Mouse (Mus musculus) liver (tissue): ENCODE results near the gene Abcf2.

Experiments used
- DNase-seq: peaks from one replicate; pipeline ENCODE4 v3.0.0-alpha.2; 2020; ENCODE audit warnings: mixed read lengths

Gene Abcf2

DNA sequence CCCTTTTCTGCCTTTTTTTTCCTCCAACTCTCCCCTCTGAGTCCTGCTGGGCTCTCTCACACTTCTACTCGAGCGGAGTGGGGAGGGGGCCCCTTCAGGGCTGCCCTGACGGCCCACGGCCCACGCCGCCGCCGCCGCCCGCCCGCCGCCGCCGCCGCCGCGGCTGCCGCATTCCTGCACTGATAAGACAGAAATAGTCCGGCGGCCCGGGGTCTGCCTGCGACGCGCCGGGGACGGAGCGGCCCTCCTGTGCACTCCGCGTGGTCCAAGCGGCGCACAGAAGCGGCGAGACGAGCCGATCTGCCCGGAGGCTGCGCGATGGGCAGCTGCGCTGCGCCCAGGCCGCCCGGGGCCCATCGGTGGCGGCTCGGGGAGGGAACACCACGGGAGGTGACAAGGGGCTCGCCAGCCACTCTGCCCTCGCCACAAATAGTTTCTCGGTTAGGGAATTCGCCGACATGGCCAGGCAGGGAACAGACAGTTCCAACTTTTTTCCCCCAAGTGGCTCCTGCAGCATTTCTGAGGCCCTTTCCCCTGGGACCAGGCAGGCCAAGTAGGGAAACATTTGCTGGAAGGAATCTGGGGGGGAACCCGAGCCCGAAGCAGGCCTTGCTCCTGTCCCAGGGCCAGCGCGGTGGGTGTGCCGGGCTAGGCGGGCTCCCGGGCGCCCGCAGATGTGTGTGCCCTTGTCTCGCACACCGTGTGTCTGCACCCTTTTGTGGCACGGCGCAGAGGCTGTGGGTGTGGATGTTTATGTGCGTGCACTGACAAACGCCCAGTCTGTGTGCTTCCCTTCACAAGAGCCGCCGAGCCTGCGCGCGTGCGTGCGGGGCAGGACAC lies 24.9 kb upstream of the Abcf2 start:
- peak; percentile 56 for DNase-seq

DNA sequence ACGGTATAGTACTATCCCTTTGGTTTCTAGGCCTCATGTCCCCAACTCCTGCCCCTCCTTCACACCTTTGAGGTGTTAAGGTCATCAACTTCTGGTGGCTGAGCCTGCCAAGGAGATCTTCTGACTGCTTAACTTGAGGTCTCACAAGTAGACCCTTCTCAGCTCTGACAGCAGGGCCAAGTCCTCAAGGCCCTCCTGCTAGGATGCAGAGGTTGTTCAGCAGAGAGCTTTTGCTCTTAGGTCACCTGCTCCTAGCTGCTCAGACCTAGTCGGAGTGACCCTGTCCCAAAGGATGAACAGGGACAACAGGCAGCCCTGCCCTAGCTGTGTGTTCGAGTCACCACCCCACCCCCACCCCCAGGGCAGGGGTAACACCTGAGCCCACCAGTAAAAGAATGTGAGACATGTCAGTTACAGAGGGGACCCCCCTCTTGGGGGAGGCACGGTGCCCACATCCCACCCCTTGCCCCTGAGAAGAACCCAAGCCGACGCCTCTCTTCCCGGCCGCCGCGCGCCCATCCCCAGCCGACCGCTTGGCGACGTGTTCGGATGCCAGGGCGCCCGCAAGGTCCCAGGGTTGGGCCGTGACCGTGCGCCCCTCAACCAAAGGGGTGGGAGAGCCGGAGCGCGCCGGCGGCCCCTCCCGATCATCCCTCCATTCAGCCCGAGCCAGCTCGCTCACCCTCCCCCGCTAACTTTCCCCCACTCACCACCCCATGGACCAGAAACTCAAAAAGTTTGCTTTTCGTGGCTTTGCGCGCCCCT lies 24.0 kb upstream of the Abcf2 start:
- DNase-seq: no peak

DNA sequence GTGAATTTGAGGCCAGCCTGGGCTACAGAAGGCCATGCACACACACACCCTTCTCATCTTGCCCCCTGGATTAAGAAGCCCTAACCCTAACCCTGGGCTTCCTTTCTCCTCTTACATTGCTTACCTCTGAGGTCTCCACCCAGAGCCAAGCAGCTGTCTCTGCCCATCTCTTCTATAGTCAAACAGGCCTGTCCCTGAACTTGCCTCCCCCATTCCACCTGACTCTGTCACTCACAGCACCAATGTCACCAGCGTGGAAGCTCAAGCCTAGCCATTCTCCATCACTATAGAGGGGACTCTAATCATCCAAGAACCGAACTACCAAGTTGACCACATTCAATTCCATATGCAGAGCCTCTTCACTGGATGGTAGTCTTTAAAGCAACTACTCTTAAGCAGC lies 23.0 kb upstream of the Abcf2 start:
- no peak for DNase-seq

DNA sequence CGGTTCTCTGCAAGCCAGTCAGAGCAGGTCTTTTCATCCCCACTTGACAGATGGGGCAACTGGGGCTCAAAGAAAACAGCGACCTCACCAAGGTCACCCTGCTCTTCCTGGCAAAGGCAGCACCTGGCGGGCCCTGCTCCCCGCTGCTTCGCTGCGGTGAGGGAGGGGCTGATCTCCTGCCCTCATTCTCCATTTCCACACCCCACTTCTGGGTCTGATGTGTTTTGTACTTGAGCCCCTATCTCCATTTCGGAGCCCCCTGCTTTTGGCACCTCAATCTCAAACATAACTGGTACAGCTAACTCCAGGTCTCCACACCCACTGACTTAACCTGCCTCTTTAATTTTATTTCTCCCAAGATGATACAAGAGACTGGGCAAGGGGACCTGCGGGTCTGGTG lies 21.9 kb upstream of the Abcf2 start:
- DNase-seq: no peak

DNA sequence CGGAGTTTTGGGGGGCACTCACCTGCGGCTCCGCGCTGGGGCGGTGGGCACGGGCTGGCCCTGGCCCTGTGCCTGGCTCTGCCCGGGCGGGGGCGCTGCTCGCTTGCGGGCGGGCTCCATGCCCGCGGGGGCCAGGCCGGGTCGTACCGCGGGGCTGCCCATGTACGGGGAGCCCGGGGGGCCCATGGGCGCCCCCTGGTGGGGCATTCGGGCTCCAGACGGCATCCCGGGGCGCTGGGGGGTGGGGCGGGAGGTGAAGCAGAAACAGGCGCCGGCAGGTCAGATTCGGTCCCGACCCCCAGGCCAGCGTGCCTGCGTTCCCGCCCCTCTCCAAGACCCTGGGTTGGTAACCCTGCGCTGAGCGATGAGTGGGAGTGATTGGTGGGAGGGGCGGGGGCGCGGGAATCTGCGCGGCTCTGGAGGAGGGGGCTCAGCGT lies 21.3 kb upstream of the Abcf2 start:
- peak; percentile 51 for DNase-seq

DNA sequence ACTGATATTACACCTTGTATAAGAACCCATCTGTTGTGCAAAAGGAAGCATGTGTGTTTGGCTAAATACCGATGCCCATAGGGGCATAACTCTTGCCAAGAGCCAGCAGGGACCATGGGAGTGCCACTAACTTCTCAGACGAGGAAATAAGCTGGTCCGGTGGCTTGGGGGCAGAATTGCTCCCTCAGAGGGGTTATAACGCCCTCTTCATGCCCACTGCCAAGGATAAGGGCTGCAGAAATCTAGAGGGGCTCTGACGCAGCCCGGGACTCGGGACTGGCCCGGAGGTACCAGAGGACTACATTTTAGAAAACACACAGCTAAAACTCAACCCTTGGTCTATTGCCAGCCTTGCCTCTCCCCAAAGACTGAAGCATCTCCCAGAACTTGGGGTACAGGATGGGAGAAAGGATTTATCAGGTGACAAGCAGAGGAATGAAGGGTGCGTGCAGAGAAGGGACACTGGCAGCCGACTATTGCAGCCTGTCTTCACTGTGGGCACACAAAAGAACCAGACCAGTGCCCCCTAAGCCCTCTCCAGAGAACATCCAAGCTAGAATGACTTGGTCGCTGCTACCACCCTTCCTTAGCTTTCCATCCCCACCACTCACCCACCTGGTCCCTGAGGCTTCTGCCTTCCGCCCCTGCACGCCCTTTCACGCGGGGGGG lies 20.8 kb upstream of the Abcf2 start:
- DNase-seq: no peak

DNA sequence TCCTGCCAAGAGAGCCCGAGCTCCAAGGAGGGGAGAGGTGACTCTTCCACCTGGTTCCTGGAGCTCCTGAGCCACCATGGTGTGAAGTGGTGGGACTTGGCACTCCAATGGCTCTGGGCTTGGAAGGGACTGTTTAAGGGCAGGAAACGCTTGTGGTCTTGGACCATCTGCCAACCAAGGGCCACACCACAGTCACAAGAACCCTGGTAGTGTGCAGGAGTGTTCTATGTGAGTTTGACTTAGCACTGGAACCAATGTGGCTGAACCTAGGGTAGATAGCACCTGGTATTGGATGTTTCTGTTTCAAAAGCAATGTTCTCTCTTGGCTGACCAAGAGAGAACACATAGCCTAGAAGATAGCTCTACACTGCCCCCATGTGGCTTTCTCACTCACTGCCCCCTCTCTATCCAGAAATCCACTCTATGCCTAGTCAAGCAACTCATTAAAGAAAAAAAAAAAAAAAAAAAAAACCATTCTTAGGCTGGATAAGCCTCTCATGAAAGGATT lies 20.0 kb upstream of the Abcf2 start:
- peak; percentile 69 for DNase-seq

DNA sequence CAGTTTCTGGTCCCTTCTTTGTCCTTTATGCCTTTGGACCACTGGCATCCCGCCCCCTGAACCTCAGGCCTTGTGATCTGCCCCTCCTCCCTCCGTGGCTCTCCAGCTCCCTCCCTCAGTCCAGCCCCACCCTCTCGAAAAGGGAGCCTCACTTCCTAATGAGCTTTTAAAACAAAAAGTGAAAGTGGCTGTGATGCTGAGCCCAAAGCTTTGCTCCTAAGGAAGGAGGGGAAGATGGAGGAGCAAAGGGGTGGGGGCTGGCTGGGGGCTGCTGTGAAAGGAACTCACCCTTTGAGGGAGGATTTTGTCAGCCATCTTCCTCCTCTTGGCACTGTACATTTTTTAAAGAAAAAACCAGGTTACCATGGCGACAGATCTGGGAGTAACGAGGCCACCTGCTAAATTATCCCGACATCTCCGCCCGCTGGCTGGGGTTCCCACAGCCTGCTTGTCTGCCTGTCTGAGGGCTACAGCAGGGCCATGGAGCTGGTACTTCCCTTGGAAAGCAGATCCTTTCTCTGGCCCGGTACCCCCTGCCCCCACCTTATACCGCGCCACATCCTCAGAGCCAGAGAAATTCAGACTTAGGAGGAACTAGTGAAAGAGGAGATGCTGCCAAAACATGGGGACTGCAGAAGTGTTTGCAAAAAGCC lies 19.4 kb upstream of the Abcf2 start:
- DNase-seq: no peak

DNA sequence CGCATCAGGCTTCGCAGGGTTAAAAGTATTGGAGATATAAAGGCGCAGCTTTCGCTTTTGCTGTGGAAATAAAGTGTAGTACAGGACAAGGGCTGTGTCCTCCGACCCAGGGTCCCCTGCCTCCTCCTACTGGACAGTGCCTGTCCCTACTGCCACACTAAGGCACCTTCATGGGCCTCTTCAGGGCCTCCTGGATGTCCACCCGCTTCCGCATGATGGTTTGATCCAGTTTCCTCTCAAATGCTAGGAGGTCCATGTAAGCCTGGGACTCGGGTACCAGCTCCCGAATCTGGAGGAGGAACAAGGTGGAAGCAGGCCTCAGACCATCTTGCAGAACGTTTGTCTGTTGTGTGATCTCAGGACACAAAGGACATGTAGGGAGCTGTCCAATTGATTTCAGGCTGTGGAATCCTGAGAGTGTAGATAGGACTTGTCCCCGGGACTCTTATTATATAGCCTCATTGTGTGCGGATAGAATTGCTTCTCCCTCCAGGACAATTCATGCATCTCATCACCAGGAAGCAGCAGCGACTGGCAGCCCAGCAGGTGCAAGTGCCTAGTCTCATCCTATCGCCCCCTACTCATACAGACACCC lies 18.6 kb upstream of the Abcf2 start:
- no peak for DNase-seq

DNA sequence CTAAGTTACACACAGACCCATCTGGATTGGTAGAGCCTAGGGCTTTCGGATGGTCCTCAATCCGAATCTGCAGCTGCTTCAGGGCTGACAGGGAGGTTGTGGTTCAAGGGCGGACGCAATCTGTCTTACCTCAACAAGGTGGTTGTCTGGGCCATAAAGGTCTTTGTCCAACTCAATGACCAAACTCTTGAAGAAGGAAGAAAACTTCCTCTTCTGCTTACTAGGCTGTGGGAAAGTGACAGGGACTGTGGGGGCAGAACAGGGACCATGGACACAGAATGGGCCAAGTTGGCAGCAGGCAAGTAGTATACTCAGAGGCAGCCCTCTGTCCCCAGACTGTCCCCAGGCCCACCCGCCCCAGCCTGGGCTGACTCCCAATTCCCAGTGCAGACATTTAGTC lies 18.0 kb upstream of the Abcf2 start:
- DNase-seq: no peak

DNA sequence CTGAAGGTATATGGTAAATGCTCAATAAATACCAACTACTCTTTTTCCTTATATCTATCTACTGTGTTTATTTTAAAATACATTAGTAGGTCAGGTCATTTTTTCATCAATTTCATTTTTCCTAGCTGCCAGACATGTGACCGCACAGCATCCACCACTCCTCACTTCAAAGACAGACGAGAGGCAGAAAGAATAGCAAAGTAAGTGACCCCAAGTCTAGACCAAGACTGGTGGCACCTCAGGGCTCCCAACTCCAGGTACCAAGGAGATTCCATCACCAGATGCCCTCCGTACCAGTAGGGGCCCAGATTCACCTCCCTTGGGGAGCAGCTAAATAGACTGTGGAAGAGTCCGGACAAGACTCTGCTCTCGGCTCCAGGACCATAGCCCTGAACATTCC lies 17.1 kb upstream of the Abcf2 start:
- DNase-seq: no peak

DNA sequence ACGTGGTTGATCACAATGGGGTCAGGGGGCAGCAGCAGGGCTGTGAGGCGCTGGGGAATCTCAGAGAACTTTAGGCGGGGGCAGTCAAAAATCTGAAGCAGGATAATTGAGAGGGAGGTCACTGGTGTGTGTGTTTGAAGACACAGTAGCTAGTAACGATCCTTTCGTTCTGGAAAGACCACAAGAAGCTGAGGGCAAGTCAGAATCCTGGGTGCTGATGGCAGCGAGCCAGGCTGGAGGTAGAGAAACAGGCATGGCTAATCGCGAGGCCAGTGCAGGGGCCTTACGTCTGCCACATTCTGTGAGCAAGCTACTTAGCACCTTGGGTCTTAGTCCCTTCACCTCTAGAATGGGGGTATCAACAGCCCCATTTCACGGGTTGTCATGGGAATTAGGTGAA lies 16.7 kb upstream of the Abcf2 start:
- no peak for DNase-seq

DNA sequence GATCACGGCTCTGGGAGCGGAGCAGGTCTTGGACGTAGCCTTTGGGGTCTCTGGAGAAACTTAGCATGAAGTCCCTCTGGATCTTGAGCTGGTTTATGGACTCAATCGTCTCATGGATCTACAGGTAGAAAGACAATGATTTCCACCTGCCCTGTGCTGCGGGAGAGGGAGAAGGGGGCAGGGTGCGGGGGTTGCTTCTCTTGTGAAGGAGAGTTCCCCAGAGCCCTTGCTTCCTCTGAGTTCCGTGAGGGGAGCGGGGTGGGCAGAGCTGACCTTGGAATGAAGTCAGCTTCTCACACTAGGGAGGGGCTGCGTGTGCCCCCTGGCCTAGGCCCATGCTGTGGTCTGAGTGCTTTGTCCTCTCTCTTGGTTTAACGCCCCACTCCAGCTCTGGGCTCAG lies 16.0 kb upstream of the Abcf2 start:
- no peak for DNase-seq

DNA sequence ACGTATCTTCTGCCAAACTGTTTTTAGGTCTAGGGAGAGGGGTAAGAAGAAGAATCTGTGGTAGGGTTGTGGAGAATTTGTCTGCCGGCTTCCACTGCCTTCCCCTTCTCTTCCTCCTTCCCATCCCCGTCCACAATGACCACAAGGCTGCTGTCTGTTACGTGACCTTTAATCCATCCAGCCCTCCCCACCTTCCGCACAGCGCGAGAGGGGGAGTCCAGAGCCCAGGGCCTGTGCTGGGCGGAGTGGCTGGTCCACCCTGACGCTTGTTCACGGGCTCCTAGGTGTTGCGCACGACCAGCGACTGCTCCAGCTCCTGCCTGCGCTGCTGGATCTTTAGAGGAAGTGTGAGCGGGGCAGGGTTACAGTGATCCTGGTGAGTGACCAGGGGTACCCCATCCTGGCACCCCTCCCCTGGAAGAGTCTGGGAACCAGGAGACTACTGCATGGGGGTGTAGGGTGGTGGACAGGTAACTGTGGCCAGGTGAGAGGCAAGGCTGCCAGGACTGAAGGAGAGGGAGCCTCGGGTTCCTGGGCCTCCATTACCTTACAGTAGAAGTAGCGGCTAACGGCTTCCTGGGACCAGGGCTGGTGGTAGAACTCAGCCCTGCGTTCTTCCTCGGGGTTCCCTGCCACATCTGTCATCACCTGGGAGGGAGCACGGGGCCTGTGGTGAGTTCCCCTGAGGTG lies 15.3 kb upstream of the Abcf2 start:
- peak; percentile 26 for DNase-seq

DNA sequence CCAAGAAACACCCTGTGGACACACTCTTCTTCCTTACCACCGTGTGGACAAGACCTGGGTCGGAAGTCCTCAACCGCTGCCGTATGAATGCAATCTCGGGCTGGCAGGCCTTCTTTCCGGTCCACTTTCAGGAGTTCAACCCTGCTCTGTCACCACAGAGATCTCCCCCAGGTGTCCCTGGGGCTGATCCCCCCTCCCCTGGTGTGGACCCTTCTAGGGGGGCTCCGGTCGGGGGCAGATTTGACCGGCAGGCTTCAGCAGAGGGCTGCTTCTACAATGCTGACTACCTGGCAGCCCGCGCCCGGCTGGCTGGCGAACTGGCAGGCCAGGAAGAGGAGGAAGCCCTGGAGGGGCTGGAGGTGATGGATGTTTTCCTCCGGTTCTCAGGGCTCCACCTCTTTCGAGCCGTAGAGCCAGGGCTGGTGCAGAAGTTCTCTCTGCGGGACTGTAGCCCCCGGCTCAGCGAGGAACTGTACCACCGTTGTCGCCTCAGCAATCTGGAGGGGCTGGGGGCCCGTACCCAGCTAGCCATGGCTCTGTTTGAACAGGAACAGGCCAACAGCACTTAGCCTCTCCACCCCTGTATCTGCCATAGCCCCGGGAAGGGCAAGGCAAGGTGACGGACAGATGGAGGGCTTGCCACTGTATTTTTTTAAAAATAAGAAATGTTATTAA lies 14.7 kb upstream of the Abcf2 start:
- no peak for DNase-seq

DNA sequence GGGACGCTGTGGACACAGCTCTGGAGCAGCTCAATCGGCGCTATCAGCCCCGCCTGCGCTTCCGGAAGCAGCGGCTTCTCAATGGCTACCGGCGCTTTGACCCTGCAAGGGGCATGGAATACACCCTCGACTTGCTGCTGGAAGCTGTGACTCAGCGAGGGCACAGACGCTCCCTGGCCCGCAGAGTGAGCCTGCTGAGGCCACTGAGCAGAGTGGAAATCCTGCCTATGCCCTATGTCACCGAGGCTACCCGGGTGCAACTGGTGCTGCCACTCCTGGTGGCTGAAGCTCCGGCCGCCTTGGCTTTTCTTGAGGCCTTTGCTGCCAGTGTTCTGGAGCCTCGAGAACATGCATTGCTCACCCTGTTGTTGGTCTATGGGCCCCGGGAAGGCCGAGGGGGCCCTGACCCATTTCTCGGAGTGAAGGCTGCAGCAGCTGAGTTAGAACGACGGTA lies 14.0 kb upstream of the Abcf2 start:
- peak; percentile 55 for DNase-seq

DNA sequence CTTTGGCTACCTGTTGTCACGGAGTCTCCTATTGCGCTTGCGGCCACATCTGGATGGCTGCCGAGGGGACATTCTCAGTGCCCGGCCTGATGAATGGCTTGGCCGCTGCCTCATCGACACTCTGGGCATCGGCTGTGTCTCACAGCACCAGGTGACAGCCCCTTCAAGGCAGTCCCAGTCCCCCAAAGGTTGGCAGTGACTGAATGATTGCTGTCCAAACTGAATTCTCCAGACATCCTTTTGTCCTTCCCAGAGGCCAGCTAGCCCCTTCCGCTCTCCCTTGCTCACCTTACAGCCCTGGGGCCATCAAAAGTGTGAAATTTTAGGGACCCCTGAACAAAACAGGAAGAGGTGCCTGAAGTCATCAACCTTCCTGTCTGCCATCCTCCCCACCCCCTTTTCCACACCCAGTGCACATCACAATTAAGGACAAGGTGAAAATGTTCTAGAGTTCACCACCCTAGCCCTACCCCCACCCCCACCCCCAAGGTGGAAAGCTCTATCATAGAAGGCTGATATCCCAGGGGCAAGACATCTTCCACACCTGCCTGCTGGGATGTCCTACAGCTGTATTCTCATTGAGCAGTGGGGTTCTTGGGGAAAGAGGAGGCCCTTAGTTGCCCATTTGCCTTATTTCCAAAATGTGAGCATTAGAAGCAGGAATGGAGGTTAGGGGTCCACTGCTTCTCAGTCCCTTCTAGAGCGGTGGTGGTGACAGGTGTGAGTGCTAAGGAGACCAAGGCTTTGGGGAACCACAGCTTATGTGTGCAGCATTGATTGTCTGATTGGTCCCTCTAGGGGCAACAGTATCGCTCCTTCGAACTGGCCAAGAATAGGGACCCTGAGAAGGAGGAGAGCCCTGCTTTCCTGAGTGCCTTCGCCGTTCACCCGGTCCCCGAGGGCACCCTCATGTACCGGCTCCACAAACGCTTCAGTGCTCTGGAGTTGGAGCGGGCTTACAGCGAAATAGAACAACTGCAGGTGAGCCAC lies 12.5 kb upstream of the Abcf2 start:
- no peak for DNase-seq

DNA sequence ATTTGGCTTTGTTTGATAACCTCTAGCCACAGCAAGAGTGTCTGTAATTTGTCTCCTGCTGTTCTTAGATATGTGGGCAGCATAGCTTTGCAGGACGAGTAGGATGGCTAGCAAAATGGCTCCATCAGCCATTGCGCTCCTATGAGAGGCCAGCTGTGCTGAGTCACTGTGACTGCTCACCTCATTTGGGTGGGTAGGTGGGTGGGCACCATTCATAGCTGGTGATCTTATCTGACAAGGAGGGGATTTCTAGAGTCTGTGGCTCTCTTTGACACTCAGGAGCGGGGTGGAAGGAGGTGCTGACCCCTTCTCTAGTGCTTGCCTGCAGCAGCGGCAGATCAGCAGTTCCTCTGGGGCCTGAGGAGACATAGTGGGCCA lies 9.9 kb upstream of the Abcf2 start:
- DNase-seq: peak; percentile 78

DNA sequence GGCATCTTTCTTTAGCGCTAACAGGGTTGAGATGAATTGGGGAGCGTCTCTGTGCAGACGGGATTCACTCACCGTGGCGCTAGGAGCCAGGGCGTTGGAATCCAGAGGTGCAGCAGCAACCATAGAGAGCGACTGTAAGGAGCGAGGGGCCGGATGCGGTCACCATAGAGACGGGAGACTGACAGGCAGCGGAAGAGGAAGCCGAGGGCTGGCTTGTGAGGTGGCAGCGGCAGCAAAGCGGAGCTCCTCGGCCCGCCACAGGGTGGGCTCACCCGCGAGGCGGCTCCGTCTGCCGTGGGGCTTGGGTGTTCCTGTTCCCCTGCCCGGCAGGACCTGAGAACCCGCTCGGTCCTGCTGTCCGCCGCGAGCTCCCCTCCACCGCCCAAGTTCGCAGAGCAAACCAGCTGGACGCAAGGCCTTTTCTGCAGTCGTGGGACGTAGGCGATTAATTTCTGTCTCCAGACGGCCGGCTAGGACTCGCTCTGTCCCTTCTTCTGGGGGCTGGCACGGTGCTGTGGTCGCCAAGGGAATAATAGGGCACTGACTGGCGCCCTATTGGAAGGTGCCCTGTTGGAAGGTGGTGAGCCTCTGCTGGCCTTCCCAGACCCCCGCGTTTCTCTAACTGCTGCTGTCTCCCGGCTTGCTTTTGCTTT lies 9.4 kb upstream of the Abcf2 start, which contains the start of gene Chpf2:
Chpf2 (plus strand) TSS at position 195 of the 653 bp plus-strand sequence.
- peak; percentile 89 for DNase-seq
